ENCODE assay signal across 12 mouse cellular contexts in genomic region chr4:130570941-130571720, GRCm38 (mm10). TPM values are rescaled to one million over a fixed set of nuclear protein-coding genes. Genes with fewer than 3 reads are reported as not detected.
DNase-seq lines count a peak whose midpoint lies in the region; ATAC-seq and TF ChIP-seq lines count a peak whose summit lies in the region.
"Had no signal": no experiment of that assay in that cellular context is flagged by ENCODE, and none has a peak within 500 bp of the region (broad histone marks: within the 10 kb centered on the region; RNA-seq: fewer than 3 reads in every experiment).

No protein-coding gene starts in this region.

- DNase-seq in cerebellum, adult 9-11 months: peak; percentile 50
- no peak for DNase-seq in cerebellum, adult 11 months
- no peak for DNase-seq in hindbrain, embryonic 10.5 days (ENCODE audit: low spot score)
- DNase-seq in midbrain, postnatal 0 days (ENCODE audit: low spot score): peak; percentile 58
- no peak for DNase-seq in embryo, embryonic 10 days (ENCODE audit: low spot score)
- no peak for DNase-seq in layer of hippocampus, postnatal 10 days (ENCODE audit: low spot score in 2 of 2)
- no peak for DNase-seq in lung, adult 2 months
- DNase-seq: gastrocnemius, postnatal 25 days; thymus, postnatal 25 days had no signal

- H3K4me2 ChIP-seq in kidney, embryonic 15.5 days: peak overlapping the region; percentile 1; the same call in 1 of the 2 replicates
- peak overlapping the region; percentile 44 for H3K4me2 ChIP-seq in midbrain, postnatal 0 days (ENCODE audit: low read depth, low read length, poor library complexity, severe bottlenecking)
- H3K4me2 ChIP-seq: embryonic facial prominence, embryonic 15.5 days had no signal

- H3K27ac ChIP-seq in hindbrain, embryonic 10.5 days: peak overlapping the region; percentile 77
- 0 out of 2 replicates have a peak overlapping the region, but pooled peaks have one; percentile 41 for H3K27ac ChIP-seq in kidney, embryonic 15.5 days
- H3K27ac ChIP-seq in midbrain, postnatal 0 days (ENCODE audit: low read depth, low read length): no peak overlapping the region
- H3K27ac ChIP-seq: embryonic facial prominence, embryonic 15.5 days; liver, embryonic 14.5 days had no signal

- peaks cover 65% of the 10 kb centered on the region for H3K4me1 ChIP-seq in hindbrain, embryonic 10.5 days (replicated peaks)
- peaks cover 47% of the 10 kb centered on the region for H3K4me1 ChIP-seq in kidney, embryonic 15.5 days
- H3K4me1 ChIP-seq in midbrain, postnatal 0 days (ENCODE audit: insufficient read depth, low read length): peaks cover 12% of the 10 kb centered on the region
- no peaks in the 10 kb centered on the region for H3K4me1 ChIP-seq in lung, adult 2 months (ENCODE audit: control insufficient read depth, insufficient read depth, low read length)

- H3K9ac ChIP-seq in kidney, embryonic 15.5 days: no peak overlapping the region
- H3K9ac ChIP-seq in midbrain, postnatal 0 days (replicated peaks; ENCODE audit: low read length, poor library complexity, severe bottlenecking): 0 out of 2 replicates have a peak overlapping the region, but pooled peaks have one; percentile 9
- H3K9ac ChIP-seq: embryonic facial prominence, embryonic 15.5 days; liver, embryonic 14.5 days had no signal

- peaks cover 15% of the 10 kb centered on the region for H3K27me3 ChIP-seq in hindbrain, embryonic 10.5 days (ENCODE audit: insufficient read depth, poor library complexity, severe bottlenecking)
- H3K27me3 ChIP-seq in kidney, embryonic 15.5 days: no peaks in the 10 kb centered on the region; the same call in 1 of the 2 replicates
- H3K27me3 ChIP-seq in midbrain, postnatal 0 days (ENCODE audit: insufficient read depth, low read length): no peaks in the 10 kb centered on the region
- H3K27me3 ChIP-seq: embryonic facial prominence, embryonic 15.5 days had no signal

- peaks cover 9% of the 10 kb centered on the region; the same call in 1 of the 2 replicates for H3K36me3 ChIP-seq in hindbrain, embryonic 10.5 days
- no peaks in the 10 kb centered on the region for H3K36me3 ChIP-seq in kidney, embryonic 15.5 days
- H3K36me3 ChIP-seq in midbrain, postnatal 0 days (ENCODE audit: insufficient read depth, low read length): no peaks in the 10 kb centered on the region
- H3K36me3 ChIP-seq: embryonic facial prominence, embryonic 15.5 days had no signal

- ATAC-seq in kidney, embryonic 15.5 days (replicated peaks; ENCODE audit: low FRiP score): peak; percentile 61
- ATAC-seq in midbrain, postnatal 0 days (ENCODE audit: low FRiP score): no peak

- WGBS in hindbrain, embryonic 10.5 days: 53% methylated on average over 10 of the region's 10 CpGs
- WGBS in kidney, embryonic 15.5 days: 39% methylated on average over 10 of the region's 10 CpGs
- WGBS in midbrain, postnatal 0 days: 16% methylated on average over 10 of the region's 10 CpGs
- 56% methylated on average over 10 of the region's 10 CpGs for WGBS in lung, adult 2 months

- no peaks in the 10 kb centered on the region for H3K9me3 ChIP-seq in hindbrain, embryonic 10.5 days
- H3K9me3 ChIP-seq in kidney, embryonic 15.5 days (replicated peaks): no peaks in the 10 kb centered on the region
- no peaks in the 10 kb centered on the region for H3K9me3 ChIP-seq in midbrain, postnatal 0 days (ENCODE audit: low read length)
- H3K9me3 ChIP-seq: embryonic facial prominence, embryonic 15.5 days had no signal

- TF ChIP-seq CTCF in midbrain, postnatal 0 days (IDR thresholded peaks at IDR 0.05): no peak
- no peak for TF ChIP-seq CTCF in lung, adult 2 months (IDR thresholded peaks at IDR 0.05; ENCODE audit: insufficient read depth, low read length)

- peak overlapping the region; percentile 95; the same call in 1 of the 2 replicates for H3K4me3 ChIP-seq in hindbrain, embryonic 10.5 days
- no peak overlapping the region for H3K4me3 ChIP-seq in kidney, embryonic 15.5 days (replicated peaks)
- H3K4me3 ChIP-seq in midbrain, postnatal 0 days (ENCODE audit: low read depth, low read length): peak overlapping the region; percentile 6
- no peak overlapping the region for H3K4me3 ChIP-seq in lung, adult 2 months (replicated peaks; ENCODE audit: extremely low read depth, low read depth, low read length)
- H3K4me3 ChIP-seq: embryonic facial prominence, embryonic 15.5 days had no signal

- no peak for TF ChIP-seq POLR2A in lung, adult 2 months (IDR thresholded peaks at IDR 0.05; ENCODE audit: borderline replicate concordance, extremely low read depth, low read depth, low read length)

RNA-seq across cellular contexts. Expression of gene Nkain1, which starts 2.8 kb away (rescaled TPM):
- 5.9 and 14.4 TPM in 2 replicates for polyA plus RNA-seq in hindbrain, embryonic 10.5 days (2016; fragmentation: Nextera tagmentation; extraction: Ambion mirVana)
- 2.0 and 2.4 TPM in 2 replicates for polyA plus RNA-seq in kidney, embryonic 15.5 days (2015; fragmentation: Nextera tagmentation; extraction: Ambion mirVana)
- total RNA-seq in midbrain, postnatal 0 days (2014; rRNA removed): 245 and 267 TPM in 2 replicates
- polyA plus RNA-seq in midbrain, postnatal 0 days (2015; fragmentation: Nextera tagmentation; extraction: Ambion mirVana): 8.2 and 10.2 TPM in 2 replicates
- 10 to 100 TPM; 64.8 to 68.8 TPM for total RNA-seq in layer of hippocampus, postnatal 10 days (2021)
- polyA plus RNA-seq in lung, adult 2 months (2012; rRNA removed): 12.1 and 14.8 TPM in 2 replicates

Comparison
In these comparisons a context has a peak if more than half of its experiments do, and no peak if none do; other contexts are left out.
1. DNase-seq: peak in cerebellum, adult 9-11 months (single experiment) and midbrain, postnatal 0 days (single experiment); none in cerebellum, adult 11 months (single experiment), hindbrain, embryonic 10.5 days (single experiment), embryo, embryonic 10 days (single experiment), layer of hippocampus, postnatal 10 days (0 of 2) and lung, adult 2 months (single experiment).
2. H3K4me3 ChIP-seq: peak in hindbrain, embryonic 10.5 days (single experiment) and midbrain, postnatal 0 days (single experiment); none in kidney, embryonic 15.5 days (single experiment) and lung, adult 2 months (single experiment).